Mouse (Mus musculus) R1 (cell line): ENCODE measurements around the gene Zbtb11.
"Not testable (repeated sequence)": the region's sequence is repeated elsewhere in the genome, so short reads cannot be mapped to it uniquely, and the experiment has no call there.

Experiments used
- DNase-seq: peaks from one replicate; pipeline ENCODE4 v3.0.0-alpha.2; 2018; ENCODE audit warnings: low read depth, low spot score

Zbtb11 gene

DNA sequence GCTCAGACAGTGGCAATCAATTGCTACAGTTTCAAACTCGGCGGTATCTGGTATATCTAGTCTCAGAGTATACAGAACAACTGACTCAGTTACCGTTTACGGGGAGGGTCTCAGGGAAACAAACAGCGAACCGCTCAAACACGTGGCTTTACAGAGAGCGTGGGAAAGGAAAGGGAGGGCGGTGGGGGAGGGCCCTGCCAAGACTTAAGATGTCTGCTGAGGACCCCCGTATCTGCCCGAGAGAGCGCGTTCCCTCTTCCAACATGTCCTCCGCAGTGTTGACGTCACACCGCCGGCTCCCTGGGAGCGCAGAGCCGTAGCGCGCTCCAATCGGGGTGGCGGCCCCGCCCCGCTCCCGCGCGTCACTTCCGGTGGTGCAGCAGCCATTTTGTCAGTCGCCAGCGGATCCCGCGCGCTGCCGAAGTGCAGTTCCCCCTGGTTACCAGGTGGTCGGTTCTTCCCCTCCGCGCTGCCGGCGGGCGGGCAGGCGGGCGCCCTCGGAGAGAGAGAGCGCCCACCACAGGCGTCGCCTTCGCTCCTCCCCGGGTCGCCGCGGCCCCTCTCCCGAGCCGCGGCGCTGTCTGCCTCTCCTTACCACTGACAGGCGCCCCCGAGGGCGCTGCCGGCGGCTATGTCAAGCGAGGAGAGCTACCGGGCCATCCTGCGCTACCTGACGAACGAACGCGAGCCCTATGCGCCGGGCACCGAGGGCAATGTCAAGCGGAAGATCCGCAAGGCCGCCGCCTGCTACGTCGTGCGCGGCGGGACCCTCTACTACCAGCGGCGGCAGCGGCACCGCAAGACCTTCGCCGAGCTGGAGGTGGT lies at the start of gene Zbtb11:
Gene Zbtb11, plus strand, starts transcription at position 453 of the 825 bp plus-strand sequence.
- peak; percentile 99 for DNase-seq

DNA sequence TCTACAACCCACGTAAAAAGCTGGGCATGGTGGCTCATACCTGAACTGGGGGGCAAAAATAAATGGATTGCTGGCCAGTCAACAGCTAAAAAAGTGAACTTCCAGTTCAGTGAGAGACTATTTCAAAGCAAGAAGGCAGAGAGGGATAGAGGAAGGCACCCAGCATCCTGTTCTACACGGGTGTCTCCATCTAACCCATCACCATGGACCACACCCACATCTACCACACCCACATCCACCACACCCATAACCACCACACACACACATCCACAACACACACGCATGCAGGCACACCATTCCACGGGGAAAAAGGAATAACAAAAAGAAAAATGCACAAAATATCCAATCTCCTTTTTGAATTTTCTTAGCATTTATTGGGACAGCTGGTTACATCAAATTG lies 49.7 kb upstream of the Zbtb11 start:
- no peak for DNase-seq

GRCm38 (mm10) chr16:55933681-55934343 lies 39.9 kb upstream of the Zbtb11 start:
- peak; percentile 52 for DNase-seq

DNA sequence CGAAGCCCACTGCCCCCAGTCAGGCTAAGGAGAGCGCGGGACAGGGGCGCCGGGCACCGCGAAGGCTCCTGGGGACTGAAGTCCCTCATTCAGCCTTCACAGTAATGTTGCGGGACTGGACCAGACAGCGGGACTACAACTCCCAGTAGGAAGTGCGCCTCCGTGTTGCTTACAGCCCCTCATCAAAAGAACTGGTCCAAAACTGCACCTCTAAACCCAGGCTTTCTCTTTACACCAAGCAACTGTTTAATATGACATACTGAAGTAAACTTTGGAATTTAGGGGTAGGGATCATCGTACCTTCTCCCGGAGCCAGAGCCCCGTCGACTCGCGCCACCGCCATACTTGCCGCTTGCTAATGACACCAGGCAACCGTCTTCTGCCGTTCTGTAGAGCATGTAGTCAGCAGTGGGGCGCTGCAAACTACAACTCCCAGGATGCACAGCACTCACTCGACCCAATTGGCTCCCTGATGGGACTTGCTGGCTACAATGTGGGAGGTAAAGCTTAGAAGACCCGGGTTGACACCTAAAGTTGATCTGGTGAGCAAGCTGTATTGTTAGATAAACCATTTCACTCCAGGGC lies 39.1 kb upstream of the Zbtb11 start, which contains the start of gene Cep97:
Gene Cep97, minus strand, starts transcription at position 403 of the 585 bp plus-strand sequence.
- peak; percentile 97 for DNase-seq

GRCm38 (mm10) chr16:55938761-55939160 lies 34.9 kb upstream of the Zbtb11 start:
- no peak for DNase-seq

DNA sequence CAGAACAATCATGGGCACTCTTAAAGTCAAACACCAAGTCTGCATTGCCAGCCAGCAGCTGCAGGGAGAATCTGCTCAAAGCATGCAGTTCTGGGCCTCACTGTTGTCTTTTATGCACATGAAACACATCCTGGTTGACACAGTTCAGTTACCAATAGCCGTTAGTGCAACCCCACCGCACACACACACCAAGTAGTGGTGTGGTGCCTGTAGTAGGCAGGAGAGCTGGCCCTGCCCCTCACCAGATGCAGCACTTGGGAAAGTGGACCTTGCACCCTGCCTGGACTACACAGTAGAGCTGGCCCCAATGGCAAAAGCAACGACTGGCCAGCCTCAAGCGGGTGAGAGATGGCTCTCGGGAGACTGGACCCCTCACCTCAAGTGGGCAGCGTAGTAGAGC lies 34.0 kb upstream of the Zbtb11 start:
- DNase-seq, result no peak

- DNase-seq, result peak; percentile 62
Measured at GRCm38 (mm10) chr16:55940781-55941180, 32.9 kb upstream of the Zbtb11 start.

DNA sequence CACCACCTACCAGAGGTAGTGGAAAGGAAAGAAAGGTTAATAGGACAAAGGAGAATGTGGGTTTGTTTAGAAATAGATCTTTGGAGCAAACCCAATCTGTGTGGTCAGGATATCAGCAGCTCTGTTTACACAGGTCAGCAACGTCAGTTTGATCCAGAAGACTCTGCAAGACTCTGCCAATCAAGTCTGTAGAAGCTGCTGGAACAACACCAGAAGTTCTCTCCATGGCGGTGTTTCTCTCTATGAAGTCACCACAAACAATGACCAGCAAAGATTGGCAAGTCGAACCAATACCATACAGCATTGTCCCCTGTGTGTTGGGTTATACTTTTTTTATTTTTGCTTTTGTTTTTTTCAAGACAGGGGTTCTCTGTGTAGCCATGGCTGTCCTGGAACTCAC lies 26.4 kb upstream of the Zbtb11 start:
- DNase-seq, result no peak

DNA sequence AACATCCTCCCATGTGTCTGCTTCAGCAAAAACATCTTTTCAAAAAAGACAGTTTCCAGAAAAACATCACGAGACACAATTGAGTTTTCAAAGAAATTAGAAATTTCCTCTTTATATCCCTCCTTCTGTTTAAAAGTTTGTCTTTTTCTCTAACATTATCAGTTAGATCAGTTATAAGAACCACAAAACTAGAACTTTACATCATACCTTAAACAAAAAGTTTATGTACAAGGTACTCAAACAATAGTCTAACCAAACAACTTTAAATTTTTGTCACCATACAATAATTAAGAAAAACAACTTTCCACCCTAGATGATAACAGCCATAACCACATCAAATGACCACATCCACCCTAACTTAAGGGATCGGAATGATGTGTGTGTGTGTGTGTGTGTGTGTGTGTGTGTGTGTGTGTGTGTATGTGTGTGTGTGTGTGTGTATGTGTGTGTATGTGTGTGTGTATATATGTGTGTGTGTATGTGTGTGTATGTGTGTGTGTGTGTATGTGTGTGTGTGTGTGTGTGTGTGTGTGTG lies 25.7 kb upstream of the Zbtb11 start:
- not testable (repeated sequence) for DNase-seq

DNA sequence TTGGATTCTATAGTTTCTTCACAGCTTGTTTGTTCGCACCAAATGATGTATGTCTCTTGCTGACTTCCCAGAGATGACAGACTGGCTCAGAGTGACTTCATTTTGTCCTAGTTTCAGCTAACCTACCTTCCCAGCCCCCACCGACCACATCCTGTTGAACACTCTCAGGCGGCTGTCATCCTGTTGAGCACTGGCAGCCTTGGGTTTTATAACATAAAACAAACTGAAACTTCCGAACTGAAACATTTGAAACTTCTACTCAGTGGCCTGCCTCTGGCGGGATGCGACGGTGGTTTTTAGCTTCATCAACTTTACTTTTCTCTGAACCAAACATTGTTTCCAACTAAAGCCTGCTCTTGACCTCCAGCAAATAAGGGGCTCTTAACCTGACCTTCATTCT lies 24.7 kb upstream of the Zbtb11 start:
- DNase-seq, result no peak

DNA sequence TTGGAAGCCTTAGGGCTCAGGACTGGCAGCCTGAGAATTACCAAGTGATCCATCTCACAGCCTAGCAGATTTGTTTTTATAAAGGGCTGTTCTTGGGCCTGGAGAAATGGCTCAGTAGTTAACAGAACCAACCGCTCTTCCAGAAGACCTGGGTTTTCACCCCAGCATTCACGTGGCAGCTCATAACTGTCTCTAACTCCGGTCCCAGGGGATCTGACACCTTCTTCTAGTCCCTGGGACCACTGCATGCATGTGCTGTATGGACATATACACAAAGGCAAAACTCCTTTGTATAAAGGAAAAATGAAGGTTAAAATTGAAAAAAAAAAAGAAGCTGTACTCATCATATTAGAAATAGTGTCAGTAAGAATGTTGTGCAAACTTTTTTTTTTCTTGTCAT lies 23.2 kb upstream of the Zbtb11 start:
- DNase-seq, result no peak

GRCm38 (mm10) chr16:55950946-55951678 lies 22.6 kb upstream of the Zbtb11 start:
- peak; percentile 90 for DNase-seq

- no peak for DNase-seq
Measured at GRCm38 (mm10) chr16:55951679-55952327, 21.9 kb upstream of the Zbtb11 start.

DNA sequence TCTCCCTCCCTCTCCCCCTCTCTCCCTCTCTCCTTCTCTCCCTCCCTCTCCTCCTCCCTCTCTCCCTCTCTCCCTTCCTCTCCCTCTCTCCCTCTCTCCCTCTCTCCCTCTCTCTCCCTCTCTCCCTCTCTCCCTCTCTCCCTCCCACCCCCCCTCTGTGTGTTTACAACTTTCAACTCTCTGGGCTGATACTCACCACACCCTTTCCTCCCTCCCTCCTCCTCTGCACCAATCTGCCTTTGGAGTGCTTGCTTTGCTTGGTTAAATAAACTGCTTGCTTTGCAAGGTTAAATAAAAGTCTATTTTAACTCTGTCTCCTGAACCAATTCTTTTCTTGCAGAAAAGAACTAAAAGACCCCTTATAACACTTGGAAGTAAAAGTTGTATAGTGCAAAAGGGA lies 20.9 kb upstream of the Zbtb11 start:
- no peak for DNase-seq

DNA sequence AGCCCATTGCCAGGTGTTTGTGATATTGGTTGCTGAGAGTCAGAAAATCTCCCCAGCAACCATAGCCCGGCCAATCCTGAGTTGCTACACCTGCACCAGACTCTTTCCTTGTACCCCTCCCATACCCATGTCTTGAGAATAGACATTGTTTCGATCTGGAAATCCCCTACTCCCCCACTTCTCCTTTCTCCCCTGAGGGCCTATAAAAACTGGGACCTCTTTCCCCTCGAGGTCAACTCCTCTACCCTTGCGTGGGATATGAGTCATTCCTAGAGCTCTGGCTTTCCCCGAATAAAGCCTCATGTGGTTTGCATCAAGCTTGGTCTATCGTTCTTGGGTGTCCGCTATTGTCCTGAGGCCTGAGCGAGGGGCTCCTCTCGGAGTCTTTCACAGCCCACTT lies 19.5 kb upstream of the Zbtb11 start:
- not testable (repeated sequence) for DNase-seq

DNA sequence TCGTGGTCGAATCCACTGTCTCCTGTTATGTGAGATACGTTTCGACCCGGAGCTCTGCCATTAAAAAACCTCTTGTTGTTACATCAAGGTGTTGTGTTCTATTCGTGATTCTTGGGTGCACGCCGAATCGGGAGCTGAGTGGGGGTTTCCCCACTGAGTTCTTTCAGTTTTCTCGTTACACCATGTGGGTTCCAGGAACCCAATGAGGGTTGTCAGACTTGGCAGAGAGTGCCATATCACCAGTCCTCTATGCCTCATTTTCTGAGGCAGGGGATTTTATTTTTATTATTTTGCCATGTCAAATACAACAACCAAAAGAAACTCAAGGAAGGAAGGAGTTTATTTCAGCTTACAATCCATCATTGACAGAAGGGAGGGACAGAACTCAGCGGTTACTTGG lies 10.6 kb upstream of the Zbtb11 start:
- DNase-seq, result not testable (repeated sequence)

DNA sequence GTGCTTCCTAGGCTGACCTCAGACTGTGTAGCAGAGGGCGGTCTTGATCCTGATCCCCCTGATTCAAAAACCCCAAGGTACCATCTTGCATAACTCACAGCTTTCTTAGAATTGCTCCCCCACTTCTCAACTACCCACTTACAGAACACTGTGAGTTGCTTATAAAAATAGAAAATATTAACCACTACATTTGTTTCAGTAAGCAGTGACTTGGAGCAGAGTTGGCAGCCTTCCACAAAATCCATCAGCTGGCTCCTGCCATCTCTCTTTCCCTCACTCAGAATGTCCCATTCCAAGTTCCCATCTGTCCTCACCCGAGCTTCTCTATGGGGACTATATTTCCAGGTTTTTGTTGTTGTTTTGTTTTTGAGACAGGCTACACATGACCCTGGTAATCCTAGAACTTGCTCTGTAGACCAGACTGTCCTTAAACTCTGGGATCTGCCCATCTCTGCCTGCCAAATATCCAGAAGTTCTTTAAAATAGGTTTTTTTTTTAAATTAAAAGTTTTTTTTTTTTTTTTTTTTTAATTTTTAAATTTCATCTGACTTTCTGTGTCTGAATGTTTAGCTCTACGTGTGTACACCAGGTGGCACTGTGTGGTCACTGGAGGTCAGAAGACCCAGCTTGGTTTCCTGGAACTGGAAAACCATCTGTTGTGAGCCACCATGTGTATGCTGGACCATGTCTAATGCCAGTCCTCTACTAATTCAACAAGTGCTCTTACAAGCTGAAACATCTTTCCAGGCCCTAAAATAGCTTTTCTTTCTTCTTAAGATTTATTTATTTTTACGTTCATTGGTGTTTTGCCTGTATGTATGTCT lies 9.3 kb upstream of the Zbtb11 start:
- peak; percentile 63 for DNase-seq

GRCm38 (mm10) chr16:55966212-55966871 lies 7.3 kb upstream of the Zbtb11 start, which contains the start of gene Rpl24:
TSS of gene Rpl24 (plus strand) at chr16:55966275.
- DNase-seq, result peak; percentile 98

DNA sequence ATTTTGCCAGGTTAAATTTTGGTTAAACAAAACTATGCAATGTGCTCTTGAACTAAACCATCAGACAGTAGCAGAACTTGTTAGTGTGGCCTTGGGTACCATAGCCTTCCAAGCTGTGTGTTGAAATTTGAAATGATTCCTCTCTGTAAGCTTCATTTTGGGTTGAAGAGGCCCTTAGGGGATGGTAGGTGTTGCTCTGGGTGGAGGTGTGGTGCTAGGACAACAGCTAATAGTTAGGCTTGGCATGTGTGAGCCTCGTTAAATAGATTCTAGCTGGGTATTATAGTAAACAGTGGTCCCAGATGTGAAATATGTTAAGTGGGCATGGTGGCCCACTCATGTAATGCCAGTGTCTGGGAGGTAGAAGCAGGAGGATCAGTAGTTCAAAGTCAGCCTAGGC lies 6.5 kb upstream of the Zbtb11 start:
- no peak for DNase-seq

DNA sequence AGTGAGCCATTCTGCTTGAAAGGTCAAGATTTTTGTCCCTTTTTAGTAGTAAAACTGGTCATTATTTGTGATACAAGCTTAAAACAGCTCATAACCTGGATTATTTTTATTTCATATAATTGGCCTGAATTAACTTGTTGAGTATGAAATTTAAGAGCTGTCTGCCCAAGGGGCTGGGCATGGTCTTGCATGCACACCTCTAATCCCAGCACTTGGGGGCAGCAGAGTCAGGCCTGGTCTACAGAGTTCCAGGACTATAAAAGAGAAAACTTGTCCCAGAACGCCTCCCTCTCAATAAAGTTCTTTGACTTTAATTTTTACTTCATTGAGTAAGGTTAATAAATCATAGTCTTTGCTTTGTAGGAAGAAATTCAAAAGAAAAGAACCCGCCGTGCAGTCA lies 4.5 kb upstream of the Zbtb11 start:
- DNase-seq, result peak; percentile 76
